Mouse (Mus musculus) erythroblast, embryonic 14.5 days (primary cell): ENCODE data around the gene Actr10. TPM values are rescaled to one million over a fixed set of nuclear protein-coding genes. Genes with fewer than 3 reads are reported as not detected.

Source experiments
- H3K27me3 ChIP-seq: 2 replicates; pipeline ENCODE4 v1.6.1; 2012; ENCODE audit warnings: inconsistent platforms; ENCODE audit not compliant: control insufficient read depth
- H3K36me3 ChIP-seq: 2 replicates; pipeline ENCODE4 v1.6.1; 2012; ENCODE audit warnings: mild to moderate bottlenecking, inconsistent platforms; ENCODE audit not compliant: control insufficient read depth
- H3K4me1 ChIP-seq: 2 replicates; pipeline ENCODE4 v1.6.1; 2012; ENCODE audit warnings: inconsistent platforms; ENCODE audit not compliant: control insufficient read depth
- H3K4me3 ChIP-seq: replicated peaks from 2 replicates; pipeline ENCODE3; 2012; ENCODE audit warnings: moderate library complexity, mild to moderate bottlenecking, inconsistent platforms
- H3K9me3 ChIP-seq: 2 replicates; pipeline ENCODE4 v1.6.1; 2012; ENCODE audit warnings: low read length, inconsistent platforms, mixed read lengths; ENCODE audit not compliant: control insufficient read depth
- GATA1 ChIP-seq: IDR thresholded peaks from 2 replicates; pipeline ENCODE4 v1.6.1; 2012; ENCODE audit warnings: low read length, inconsistent platforms, mixed read lengths
- TAL1 ChIP-seq: IDR thresholded peaks from 3 replicates; pipeline ENCODE4 v1.6.1; 2012; ENCODE audit warnings: low read length, inconsistent platforms, mixed read lengths
- polyA plus RNA-seq: library from polyadenylated mRNA; stranded (reverse); fragments of >175 nt; gene quantifications from 2 replicates; pipeline ENCODE4 v1.2.3, GENCODE M21; 2012

Gene Actr10
- polyA plus RNA-seq, 1 experiment = 0.84 TPM

DNA sequence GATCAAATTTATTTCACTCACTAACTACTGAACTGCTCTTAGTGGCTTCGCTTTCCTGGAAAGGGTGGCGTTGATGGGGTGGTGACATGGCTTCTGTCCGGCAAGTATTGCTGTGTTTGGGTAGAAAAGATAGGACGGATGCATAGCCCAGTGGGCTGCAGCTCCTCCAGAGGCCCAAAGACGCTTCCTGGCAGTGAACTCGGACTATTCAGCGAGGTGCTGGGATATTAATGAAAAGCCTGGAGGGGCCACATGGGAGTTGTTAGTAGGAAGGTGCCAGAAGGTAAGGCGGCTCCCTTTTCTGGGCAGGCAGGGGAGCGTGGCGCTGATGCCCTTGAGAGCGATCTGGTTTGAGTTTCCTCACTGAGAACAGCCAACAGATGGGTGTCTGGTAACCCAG lies 30.0 kb upstream of the Actr10 start:
- Histone ChIP-seq H3K9me3 (peaks cover 2% of the 10 kb centered on the region; the same call in 1 of the 2 replicates), H3K36me3 (no peaks in the 10 kb centered on the region), H3K4me1 (peaks cover 1% of the 10 kb centered on the region; the same call in 1 of the 2 replicates), H3K4me3 (no peak overlapping the region), H3K27me3 (no peaks in the 10 kb centered on the region)
- no peak for TF ChIP-seq TAL1
- no peak for TF ChIP-seq GATA1

DNA sequence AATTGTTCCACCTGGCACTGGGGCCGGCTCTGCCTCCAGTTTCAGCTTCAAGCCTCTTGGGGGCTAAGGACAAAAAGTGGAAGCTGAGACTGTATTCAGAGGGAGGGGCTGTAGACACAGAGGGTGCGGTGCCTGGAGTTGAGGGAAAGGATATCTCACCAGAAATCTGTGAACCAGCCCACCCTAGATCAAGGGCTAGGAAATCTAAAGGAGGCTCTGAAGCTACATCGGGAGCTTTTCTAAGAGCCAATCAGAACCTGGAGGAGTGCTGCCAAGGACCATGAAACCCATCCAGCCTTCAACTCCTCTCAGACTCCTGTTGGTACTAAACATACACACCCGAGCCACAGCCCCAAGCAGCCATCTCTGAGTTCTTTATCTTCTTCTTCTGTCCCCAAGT lies 29.6 kb upstream of the Actr10 start:
- H3K4me1 ChIP-seq = peaks cover 4% of the 10 kb centered on the region
- TF ChIP-seq GATA1 = no peak
- TF ChIP-seq TAL1 = no peak

GRCm38 (mm10) chr12:70910241-70910720 lies 27.4 kb upstream of the Actr10 start:
- Histone ChIP-seq H3K9me3 (peaks cover 2% of the 10 kb centered on the region; the same call in 1 of the 2 replicates), H3K27me3 (no peaks in the 10 kb centered on the region), H3K36me3 (no peaks in the 10 kb centered on the region), H3K4me1 (peaks cover 14% of the 10 kb centered on the region), H3K4me3 (no peak overlapping the region)
- TF ChIP-seq GATA1 (no peak), TAL1 (no peak)

More for the DNA sequence above, 29.6 kb upstream of the Actr10 start:
- peaks cover 2% of the 10 kb centered on the region; the same call in 1 of the 2 replicates for H3K9me3 ChIP-seq
- H3K36me3 ChIP-seq = no peaks in the 10 kb centered on the region
- no peak overlapping the region for H3K4me3 ChIP-seq
- no peaks in the 10 kb centered on the region for H3K27me3 ChIP-seq

GRCm38 (mm10) chr12:70911029-70911428 lies 26.6 kb upstream of the Actr10 start:
- no peak for TF ChIP-seq GATA1
- TF ChIP-seq TAL1 = no peak
- H3K36me3 ChIP-seq = no peaks in the 10 kb centered on the region
- no peak overlapping the region for H3K4me3 ChIP-seq
- H3K27me3 ChIP-seq = no peaks in the 10 kb centered on the region
- peaks cover 14% of the 10 kb centered on the region for H3K4me1 ChIP-seq
- peaks cover 2% of the 10 kb centered on the region; the same call in 1 of the 2 replicates for H3K9me3 ChIP-seq

DNA sequence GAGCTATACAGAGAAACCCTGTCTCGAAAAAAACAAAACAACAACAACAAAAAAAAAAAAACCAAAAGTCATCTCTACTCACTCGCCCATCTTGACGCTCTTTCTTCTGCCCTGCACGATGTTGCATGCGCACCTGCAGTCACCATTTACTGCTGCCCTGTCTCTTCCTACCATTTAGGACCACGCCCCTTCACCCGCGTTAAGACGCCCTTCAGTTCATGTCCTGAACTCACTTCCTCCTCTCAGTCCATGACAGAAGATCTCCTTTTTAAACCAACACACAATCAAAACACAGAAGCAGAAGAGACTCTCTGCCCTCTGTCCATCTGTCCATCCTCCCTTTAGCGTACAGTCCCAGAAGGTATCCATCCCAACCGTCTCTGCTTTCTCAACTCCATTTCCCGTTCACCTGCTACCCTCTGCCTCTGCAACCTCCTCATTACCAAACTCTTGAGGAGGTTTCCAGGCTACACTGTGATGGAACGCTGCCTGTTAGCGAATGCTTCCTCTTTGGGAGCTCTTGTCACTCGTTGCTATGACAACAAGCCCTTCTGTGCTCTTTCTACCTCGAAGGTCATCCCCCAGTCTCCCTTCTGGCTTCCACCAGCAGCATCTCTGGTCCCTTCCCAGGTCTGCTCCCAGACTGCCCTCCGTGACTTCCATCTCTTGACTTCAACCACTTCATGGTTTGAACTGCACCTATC lies 25.8 kb upstream of the Actr10 start:
- H3K9me3 ChIP-seq = no peaks in the 10 kb centered on the region
- peaks cover 14% of the 10 kb centered on the region for H3K4me1 ChIP-seq
- H3K36me3 ChIP-seq = no peaks in the 10 kb centered on the region
- no peak for TF ChIP-seq TAL1
- TF ChIP-seq GATA1 = no peak
- no peak overlapping the region for H3K4me3 ChIP-seq
- H3K27me3 ChIP-seq = no peaks in the 10 kb centered on the region

- H3K4me1 ChIP-seq = peaks cover 14% of the 10 kb centered on the region
- H3K9me3 ChIP-seq = no peaks in the 10 kb centered on the region
- H3K4me3 ChIP-seq = no peak overlapping the region
- TF ChIP-seq TAL1 (no peak), GATA1 (no peak)
- no peaks in the 10 kb centered on the region for H3K27me3 ChIP-seq
- no peaks in the 10 kb centered on the region for H3K36me3 ChIP-seq
These were observed 24.2 kb upstream of the Actr10 start for GRCm38 (mm10) chr12:70913429-70913828.

DNA sequence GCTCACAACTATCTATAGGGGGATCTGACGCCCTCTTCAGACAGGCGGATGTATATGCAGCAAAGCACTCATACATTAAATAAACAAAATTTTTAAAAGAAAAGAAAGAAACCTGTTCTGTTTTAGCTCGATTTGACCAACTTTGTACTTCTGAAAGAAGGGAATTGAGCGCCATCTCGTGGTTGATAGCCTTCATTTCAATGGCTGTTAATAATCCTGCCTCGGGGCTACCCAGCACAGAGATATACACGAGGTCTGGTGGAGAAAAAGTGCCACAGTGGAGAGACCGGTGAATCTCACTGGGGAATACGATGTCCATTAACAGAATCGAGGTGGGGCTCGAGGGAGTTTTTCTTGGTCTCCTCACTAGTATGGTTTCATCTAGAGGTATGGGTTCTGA lies 23.3 kb upstream of the Actr10 start:
- TF ChIP-seq GATA1 = no peak
- TF ChIP-seq TAL1 = no peak
- Histone ChIP-seq H3K27me3 (no peaks in the 10 kb centered on the region), H3K4me1 (peaks cover 14% of the 10 kb centered on the region), H3K36me3 (no peaks in the 10 kb centered on the region), H3K4me3 (no peak overlapping the region), H3K9me3 (no peaks in the 10 kb centered on the region)

DNA sequence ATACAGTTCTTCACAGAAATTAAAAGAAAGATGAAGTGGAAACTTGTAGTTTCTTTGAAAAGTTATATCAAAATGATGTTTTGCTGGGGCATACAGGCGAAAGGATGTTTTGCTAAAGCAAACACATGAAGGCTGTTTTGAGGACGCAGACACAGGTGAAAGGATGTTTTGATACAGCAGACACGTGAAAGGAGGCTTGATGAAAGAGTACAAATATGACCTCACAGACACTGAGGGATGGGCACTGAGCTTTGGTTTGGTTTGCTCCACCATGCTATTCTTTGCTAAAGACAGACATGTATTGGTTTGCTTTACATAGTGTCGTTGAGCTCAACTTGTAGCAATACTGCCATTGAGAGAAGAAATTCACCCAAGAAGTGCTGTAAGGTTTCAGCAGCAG lies 7.9 kb upstream of the Actr10 start:
- TF ChIP-seq TAL1 (no peak), GATA1 (no peak)

DNA sequence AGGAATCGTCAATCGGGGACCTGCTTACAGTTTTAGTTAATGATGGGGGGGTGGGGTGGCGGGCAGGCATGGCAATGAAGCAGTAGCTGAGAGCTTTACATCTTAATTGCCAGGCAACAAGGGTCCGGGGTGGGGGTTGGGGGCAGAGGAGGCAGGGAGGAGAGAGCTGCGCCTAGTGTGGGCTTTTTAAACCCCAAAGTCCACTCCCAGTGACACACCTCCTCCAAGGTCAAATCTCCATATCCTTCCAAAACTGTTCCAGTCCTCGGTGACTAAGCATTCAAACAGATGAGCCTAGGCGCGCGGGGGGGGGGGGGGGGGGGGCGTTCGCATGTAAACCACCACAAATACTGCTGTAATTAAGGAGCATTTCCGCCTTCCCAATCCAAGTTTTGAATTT lies 507 bp upstream of the Actr10 start:
- H3K36me3 ChIP-seq = peaks cover 14% of the 10 kb centered on the region
- no peaks in the 10 kb centered on the region for H3K27me3 ChIP-seq
- H3K9me3 ChIP-seq = peaks cover 13% of the 10 kb centered on the region
- TF ChIP-seq TAL1 (no peak), GATA1 (no peak)
- H3K4me3 ChIP-seq = peak overlapping the region; percentile 74
- H3K4me1 ChIP-seq = peaks cover 22% of the 10 kb centered on the region

More for the DNA sequence above, 7.9 kb upstream of the Actr10 start:
- peaks cover 5% of the 10 kb centered on the region for H3K4me1 ChIP-seq
- H3K27me3 ChIP-seq = no peaks in the 10 kb centered on the region
- H3K9me3 ChIP-seq = peaks cover 13% of the 10 kb centered on the region
- no peak overlapping the region for H3K4me3 ChIP-seq
- no peaks in the 10 kb centered on the region for H3K36me3 ChIP-seq
